Mouse (Mus musculus) heart, adult 8-10 months (tissue): ENCODE results near the gene Tspan33. TPM values are rescaled to one million over a fixed set of nuclear protein-coding genes. Genes with fewer than 3 reads are reported as not detected.

Experiments used
- DNase-seq: peaks from one replicate; pipeline ENCODE4 v3.0.0; 2022; ENCODE audit warnings: low spot score
- total RNA-seq, 4 experiments: library from RNA; stranded (reverse); gene quantifications; 2 replicates each; pipeline ENCODE4 v1.2.4; 2022

Gene Tspan33
- total RNA-seq, 4 experiments from 2014 or later = 2.0 to 2.7 (median 2.3) TPM

DNA sequence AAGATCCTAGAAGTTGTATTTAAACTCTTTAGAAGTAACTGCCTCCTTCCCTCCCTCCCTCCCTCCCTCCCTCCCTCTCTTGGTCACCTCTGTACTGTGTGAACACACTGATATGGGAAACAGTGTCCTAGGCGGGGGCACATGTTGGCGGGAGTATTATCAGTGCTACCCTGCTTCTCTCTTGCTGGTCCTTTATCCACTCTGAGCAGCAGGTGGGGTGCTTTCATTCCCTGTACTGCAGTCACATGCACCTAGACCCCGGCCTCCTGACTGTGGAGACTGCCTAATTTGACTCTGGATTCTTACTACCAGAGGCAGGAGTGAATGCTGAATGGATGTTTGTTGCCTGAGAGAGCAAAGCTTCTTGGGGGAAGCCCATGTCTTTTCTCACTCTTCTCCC is 3.5 kb downstream of the Tspan33 start:
- no peak for DNase-seq

DNA sequence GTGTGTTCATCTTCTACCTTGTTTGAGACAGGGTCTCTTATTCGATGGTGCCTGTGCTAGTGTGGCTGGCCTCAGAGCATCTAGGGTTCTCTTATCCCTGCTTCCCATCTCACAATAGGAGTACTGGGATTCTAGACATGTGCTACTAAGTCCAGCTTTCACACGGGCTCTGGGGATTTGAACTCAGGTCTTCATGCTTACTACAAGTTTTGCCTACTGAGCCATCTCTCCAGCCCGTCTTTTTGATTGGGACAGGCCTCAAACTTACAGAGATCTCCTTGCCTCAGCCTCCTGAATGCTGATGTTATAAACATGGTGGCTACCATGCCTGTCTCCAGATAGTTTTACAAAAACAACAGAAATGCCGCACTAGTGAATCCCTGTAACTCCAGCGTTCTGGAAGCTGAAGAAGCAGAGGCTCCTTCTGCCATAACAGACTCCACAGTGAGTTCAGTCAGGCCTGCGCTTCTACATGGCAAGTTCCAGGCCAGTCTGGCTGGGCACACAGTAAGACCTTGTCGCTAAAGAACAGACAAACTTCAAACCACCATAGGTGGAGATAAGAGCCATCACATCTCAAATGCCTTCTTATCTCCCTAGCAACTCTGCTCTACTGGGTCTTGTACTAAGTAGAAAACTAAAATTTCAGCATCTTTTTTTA is 5.2 kb downstream of the Tspan33 start:
- no peak for DNase-seq

DNA sequence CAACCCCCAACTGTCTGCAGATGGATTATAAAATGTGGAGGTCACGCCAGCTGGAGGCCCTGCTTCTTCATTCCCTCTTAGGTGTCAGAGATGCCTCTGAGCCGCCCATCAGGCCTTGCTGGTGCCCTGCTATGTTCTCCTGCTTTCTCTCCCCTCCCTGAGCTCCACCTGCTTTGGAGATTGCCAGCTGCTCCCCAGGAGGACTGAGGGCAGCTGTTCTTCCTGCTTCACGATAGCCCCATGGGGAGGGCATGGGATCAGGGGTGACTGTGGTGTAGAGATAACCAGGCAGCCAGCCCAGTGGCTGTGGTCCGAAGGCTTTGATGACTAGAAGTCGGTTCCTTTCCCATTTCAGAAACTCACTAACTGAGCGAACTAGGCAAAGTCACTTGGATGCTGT is 7.0 kb downstream of the Tspan33 start:
- no peak for DNase-seq

DNA sequence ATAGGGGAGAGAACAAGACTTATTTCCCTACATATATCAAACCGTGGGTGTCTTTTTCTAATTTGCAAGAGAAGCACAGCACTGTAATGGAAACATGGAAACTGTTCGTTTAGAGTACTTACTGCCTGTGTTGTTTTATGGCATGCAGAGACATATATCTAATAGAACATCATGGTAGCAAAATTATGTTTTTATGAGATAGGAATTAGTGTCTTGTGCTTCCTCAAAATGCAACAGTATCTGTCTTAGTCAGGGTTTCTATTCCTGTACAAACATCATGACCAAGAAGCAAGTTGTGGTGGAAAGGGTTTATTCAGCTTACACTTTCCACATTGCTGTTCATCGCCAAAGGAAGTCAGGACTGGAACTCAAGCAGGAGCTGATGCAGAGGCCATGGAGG is 8.1 kb downstream of the Tspan33 start:
- DNase-seq = no peak

DNA sequence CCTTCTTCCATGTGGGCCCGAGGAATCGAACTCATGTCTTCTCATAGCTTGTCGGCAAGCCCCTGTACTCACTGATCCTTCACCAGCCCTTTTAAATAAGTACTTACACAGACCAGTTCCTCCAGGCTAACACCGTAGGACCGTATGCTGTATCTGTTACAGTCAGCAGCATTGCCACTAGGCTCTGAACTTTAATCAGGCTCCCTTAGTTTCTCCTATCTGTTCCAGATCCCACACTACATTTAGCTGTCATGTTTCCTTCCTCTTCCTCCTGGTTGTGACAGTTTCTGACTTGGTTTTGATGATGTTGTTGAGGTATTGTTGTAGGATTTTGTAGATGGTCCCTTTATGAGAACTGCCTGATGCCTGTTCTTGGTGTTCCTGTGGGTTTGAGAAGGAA is 10.1 kb downstream of the Tspan33 start:
- no peak for DNase-seq

DNA sequence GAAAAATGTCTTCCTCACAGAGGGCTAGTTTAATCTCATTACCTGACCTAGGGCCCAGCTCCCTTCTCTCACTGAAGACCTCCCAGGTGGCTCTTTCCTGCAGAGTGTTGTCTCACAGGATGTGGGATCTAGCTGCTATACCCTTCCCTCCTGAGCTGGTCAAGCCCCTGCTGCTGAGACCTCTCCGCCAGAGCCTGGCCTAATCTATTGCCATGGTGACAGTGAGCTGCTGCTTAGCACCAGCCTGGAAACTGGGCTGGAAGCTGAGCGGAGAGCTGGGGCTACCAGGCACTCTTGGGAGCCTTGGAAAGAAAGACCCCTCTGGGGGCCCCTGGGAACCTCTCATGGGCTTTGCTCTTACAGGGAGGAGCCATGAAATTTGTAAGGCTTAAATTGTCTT is 13.9 kb downstream of the Tspan33 start:
- DNase-seq = no peak

DNA sequence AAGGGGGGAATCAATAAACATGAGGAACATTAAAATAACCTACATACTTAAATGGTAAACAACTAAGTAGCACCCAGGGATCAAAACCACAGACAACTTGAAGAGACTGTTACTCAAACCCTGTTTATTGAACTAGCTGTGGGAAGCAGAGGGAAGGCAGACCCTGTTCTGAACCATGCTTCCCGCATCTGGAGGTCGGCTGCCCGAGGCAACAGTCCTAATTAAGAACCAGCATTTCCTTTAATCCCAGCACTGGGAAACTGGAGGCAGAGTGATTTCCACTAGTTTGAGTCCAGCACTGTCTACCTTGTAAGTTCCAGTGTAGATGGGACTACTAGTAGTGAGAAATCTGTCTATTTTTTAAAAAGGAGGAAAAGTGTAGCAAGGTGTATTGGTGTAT is 17.3 kb downstream of the Tspan33 start:
- DNase-seq = no peak

DNA sequence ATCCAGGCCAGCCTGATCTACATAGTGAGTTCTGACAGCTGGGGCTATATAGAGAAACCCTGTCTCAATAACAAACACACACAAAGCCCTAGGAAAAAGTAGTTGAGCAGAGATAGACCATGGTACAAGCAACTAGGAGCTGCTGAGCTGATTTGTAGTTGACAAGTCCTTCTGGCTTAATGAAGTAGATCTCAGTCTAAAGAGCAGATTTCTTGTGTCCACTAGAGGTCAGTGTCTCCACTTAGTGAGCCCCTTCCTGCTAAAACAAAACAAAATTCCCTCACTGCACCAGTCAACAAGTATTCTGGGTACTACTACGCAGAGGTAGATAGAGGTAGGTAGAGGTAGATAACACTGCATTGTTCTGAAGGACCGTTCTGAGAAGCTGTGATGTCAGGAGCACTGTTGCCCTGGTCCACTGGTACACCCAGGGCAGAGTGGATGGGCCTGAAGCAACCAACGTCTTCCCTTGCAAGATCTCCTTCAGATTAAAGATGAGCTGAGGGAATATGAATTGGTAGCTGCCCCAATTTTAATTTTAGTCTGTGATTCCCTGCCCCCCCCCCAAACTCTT is 18.1 kb downstream of the Tspan33 start:
- peak; percentile 50 for DNase-seq

DNA sequence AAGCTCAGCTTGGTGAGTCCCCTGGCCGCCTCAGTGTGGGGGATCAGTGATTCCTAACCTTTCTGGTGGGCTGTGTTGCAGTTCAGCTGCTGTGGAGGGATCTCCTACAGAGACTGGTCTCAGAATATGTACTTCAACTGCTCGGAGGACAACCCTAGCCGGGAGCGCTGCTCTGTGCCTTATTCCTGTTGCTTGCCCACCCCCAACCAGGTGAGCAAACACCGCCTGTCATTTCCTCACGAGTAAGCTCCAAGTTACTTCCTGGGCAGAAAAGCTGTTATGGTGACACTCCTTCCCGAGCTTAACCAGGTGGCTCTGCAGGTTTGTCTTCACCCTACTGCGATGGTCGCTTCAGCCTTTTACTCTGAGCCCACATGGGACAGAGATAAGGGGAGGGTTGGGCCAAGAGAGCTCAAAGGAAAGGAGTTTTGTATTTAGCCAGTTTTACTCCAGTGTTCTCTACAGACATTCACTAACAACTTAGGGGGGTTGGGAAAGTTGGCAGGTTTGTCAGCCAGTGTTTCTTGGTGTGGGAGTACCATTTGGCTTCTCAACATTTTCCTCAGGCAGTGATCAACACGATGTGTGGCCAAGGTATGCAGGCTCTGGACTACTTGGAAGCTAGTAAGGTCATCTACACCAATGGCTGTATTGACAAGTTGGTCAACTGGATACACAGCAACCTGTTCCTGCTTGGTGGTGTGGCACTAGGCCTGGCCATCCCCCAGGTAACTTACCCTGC is 22.8 kb downstream of the Tspan33 start:
- no peak for DNase-seq

DNA sequence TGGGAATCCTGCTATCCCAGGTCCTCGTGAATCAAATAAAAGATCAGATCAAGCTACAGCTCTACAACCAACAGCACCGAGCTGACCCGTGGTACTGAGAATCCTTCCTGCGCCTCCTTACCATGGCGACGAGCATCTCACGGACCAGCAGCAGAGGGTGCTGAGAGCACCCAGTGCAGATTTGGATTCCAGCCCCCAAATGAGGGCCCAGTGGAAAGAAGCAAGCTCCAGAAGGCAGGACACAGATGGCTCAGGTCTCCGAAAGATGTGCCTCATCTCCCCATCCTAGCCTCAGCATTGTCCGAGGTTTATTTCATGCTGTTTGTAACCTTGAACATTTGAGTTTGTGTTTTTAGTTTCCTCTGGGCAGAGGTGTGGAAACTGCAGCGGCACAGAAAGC is 23.5 kb downstream of the Tspan33 start:
- no peak for DNase-seq

DNA sequence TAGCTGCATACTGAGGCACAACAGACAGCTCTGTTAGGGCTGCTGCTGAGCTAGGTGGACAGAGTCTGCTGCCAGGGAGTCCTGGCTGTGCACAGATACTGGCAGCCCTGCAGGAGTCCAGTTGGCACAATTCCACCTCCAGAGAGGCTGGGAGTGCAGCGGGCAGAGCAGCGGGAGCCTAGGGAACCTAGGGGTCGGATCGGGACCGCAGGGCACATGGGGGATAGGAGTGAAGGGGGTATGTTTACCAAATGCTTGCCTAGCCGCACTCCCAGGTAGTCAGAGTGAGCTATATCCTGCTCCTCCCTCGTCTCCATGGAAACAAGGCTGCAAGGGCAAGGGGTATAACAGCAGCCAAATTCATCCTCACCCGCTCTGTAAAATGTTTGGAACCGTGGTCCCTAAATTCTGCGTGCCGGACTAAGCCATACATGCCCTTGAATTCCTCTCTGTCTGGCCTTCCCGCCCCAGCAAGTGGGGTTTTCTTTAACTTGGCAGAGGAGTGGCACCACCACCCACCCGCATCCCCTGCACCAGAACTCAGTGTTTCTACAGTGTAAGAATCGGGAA is 24.0 kb downstream of the Tspan33 start:
- no peak for DNase-seq

DNA sequence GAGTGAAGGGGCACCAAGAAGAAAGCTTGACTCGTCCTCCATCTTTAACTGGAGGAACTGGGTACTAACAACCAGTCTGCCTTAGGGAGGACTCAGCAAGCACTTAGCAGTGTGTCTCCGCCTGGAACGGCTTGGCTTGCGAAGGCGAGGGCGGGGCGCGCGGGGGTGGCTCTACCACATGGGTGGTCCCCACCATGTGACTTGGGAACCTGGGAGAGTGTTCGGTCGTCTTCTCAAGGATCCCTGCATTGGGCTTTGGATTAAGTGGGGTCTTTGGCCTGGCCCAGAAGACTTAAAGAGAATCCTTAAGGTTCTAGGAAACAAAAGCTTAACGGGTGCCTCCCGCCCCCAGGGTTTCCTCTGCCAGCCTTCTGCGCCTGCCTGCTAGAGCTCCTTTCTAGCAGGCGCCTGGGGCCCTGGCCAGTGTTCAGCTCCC is 24.9 kb downstream of the Tspan33 start:
- peak; percentile 35 for DNase-seq

DNA sequence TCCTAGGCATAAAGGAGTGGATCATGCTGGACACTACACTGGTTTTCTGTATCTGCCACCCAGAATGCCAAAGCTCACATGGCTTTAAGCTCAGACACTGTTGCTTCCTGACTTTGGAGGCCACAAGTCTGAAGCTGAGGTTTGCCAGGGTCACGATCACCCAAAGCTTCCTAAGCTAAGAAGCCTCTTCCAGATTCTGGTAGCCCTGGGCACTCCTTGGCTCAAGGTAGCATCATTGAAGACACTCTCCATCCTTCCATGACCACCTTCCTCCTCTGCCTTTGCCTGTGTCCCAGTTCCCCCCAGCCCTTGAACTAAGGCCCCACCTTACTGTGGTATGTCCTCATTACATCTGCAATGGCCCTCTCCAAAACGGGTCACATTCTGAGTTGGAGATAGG is 27.9 kb downstream of the Tspan33 start:
- no peak for DNase-seq

DNA sequence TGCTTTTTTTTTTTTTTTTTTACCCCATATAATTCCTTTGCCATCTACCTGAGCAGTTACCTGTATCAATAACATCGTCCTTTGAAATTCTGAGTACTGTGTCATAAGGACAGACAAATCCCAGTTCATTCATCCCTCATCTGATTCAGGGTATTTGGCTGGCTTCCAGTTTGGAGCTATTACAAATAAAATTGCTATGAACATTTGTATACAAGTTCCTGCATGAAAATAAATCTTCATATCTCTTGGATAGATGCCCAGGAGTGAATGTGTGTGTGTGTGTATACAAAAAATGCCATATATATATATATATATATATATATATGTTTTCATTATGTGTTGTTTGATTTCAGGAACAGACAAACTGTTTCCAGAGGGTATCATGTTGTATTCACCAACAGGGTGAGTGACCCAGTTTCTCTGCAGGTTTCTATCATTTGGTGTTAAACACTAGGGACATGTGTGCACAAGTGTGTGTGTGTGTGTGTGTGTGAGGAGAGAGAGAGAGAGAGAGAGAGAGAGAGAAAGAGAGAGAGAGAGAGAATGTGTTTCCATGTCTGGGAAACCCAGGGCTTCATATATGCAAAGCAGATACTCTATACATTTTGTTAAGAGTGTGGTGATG is 32.7 kb downstream of the Tspan33 start:
- DNase-seq = no peak

DNA sequence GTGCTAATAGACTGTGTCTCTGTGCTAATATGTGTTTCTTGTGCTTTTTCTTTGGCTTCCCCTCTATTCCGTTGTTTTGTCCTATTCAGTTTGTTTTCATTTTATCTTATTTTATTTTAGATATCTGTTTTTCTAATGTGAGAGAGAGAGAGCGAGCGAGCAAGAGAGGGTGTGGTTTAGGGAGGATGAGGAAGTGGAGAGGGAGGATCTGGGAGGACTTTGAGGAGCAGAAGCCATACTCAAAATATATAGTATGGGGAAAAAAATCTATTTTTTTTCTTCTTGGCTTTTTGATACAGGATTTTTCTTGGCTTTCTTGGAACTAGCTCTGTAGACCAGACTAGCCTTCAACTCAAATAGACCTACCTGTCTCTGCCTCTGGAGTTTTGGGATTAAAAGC is 34.0 kb downstream of the Tspan33 start:
- no peak for DNase-seq

DNA sequence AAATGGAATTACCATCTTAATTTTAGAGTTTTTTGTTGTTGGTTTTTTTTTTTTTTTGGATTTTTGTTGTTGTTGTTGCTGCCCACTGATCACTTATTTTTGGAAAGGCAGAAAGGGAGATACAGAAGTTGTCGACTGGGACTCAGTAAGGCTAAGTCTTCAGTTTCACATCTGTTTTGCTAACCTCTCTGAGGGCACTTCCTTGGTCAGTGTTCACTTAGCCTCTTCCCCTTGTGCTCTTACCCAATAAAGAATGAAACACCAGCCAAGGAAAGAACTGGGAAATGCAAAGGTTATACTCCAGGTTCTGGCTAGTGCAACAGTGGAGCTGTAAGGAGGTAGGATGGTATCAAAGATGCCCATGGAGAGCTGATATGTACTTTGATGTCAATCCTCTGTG is 35.5 kb downstream of the Tspan33 start:
- no peak for DNase-seq

DNA sequence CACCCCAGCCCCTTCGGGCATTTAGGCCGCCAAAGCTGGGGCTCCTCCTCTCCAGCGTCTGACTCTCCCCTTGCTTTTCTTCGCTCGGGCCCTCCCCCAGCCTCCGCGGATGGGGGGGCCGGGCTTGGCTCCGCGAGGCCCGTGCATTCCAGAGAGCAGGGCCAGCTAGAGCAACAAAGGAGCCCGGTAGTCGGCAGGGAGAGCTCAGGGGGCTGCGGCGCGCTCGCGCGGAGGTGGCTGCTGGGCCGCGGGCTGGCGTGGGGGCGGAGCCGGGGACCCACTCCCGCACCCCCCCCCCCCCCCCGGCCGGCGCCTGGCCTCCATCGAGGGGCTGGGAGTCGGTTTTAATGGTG is 41.3 kb downstream of the Tspan33 start, which contains the start of gene Smo:
Smo (plus strand) TSS at position 168 of the 353 bp plus-strand sequence.
- DNase-seq = peak; percentile 58

DNA sequence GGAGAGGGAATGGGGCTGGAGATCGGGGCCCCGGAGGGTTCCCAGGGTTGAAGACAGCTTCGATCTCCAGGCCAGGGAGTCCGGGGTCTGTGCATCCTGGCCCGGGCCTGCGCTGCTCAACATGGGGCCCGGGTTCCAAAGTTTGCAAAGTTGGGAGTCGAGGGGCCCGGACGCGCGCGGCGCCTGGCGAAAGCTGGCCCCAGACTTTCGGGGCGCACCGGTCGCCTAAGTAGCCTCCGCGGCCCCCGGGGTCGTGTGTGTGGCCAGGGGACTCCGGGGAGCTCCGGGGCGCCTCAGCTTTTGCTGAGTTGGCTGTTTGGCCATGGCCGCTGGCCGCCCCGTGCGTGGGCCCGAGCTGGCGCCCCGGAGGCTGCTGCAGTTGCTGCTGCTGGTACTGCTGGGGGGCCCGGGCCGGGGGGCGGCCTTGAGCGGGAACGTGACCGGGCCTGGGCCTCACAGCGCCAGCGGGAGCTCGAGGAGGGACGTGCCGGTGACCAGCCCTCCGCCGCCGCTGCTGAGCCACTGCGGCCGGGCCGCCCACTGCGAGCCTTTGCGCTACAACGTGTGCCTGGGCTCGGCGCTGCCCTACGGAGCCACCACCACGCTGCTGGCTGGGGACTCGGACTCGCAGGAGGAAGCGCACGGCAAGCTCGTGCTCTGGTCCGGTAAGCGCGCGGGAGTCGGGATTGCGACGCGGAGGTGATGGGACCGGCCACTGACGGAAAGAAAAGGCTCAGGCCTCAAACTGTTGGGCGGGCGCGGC is 41.8 kb downstream of the Tspan33 start:
- DNase-seq = peak; percentile 22

DNA sequence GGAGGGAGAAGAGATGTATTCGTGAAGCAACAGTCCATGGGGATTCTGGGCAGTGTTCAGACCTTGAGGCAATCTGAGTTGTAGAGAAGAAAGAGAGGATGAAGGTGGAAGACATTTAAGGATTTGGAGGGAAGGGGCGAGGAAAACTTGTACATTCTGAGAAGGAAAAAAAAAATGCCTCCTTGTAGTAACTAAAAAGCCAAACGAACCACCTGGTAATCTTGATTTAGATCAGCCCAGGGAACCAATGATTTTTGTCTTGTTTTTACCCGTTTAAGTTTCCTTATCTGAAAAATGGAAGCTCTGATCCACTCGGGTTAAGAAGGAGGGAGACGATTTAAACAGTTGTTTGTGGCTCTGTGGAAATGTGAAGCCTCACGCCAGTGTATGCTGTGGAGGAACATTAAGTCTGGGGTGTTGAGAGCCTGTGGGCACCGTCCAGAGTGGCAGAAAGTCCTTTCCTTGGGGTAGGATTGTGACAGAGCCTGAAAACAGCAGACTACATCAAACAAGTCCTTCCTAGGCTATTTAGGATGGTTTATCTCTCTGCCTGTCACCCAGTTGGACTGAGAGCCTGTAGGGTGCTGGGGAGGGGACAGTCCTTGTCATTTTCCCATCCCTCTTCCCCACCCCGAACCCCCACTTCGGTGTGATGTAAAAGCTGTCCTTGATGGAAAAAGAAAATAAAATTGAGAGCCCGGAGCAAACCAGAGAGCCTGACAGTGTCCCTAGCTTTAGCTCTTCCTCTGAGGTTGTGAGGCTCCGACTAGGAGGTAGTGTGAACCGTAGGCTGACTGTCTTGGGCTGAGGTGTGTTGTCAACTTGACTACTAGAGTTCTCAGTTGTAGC is 42.8 kb downstream of the Tspan33 start:
- no peak for DNase-seq

DNA sequence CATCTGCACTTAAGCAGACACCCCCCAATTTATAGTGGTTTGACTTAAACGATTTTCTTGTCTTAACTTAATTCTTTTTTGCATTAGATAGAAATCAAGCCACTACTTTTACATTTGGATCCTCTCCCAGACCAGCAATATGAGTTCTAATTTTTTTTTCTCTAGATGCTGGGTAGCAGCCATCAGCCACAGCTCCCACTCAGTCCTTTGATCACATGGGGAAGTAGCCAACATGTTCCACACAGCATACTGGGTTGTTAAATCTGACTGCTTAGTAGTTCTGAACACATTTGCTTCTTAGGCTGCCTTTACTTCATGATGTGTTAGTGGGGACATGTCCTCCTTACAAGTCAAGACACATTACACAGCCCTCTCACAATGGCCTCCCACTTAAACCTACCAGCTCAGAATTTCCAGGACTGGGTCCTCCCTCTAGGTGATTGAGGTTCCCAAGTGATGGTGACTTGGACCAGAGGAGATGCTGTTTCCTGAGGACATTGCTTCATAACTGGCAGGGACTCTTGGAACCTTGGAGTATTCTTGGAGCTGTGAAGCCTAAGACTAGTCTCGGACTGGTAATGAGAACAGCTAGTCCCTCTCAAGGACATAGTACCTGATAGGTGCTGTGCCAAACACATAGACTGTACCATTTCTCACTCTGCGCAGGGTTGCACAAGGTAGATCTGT is 57.6 kb downstream of the Tspan33 start:
- no peak for DNase-seq
